Mouse (Mus musculus) lung, adult 2 months (tissue): Measurements from ENCODE around the gene Gimap1.

ENCODE experiments used
- CTCF ChIP-seq: fragments of 200-500 bp; IDR thresholded peaks from 2 replicates; pipeline ENCODE4 v1.5.1; 2011; ENCODE audit warnings: mild to moderate bottlenecking, low read length, control low read depth; ENCODE audit not compliant: insufficient read depth
- POLR2A ChIP-seq: fragments of 200-500 bp; IDR thresholded peaks from 2 replicates; pipeline ENCODE4 v1.6.1; 2011; ENCODE audit warnings: low read depth, mild to moderate bottlenecking, control low read depth, low read length, borderline replicate concordance; ENCODE audit errors: extremely low read depth

GRCm38 (mm10) chr6:48692962-48693361, 45.9 kb upstream of the Gimap1 start:
- TF ChIP-seq CTCF (no peak), POLR2A (no peak)
